Mouse (Mus musculus) kidney, adult 10 weeks (tissue): Measurements from ENCODE around the gene Nectin4. TPM values are rescaled to one million over a fixed set of nuclear protein-coding genes. Genes with fewer than 3 reads are reported as not detected.

ENCODE experiments used
- polyA plus RNA-seq: library from polyadenylated mRNA; stranded (reverse); fragments of 350-450 nt; fragmentation: Illumina TruSeq; extraction: RNeasy Lipid Tissue Mini Kit (QIAGEN cat#74804); gene quantifications from one replicate; pipeline ENCODE4 v1.2.3, GENCODE M21; 2014; ENCODE audit warnings: low read depth, low replicate concordance

Nectin4 gene
- polyA plus RNA-seq, result 0.40 TPM

GRCm38 (mm10) chr1:171369845-171370556 is at the start of gene Nectin4:
Nectin4 (plus strand) TSS chr1:171370099.

GRCm38 (mm10) chr1:171328839-171329432 is 41.0 kb upstream of the Nectin4 start, which contains the start of gene Dedd:
Dedd (plus strand) TSS chr1:171329145.

GRCm38 (mm10) chr1:171345225-171346094 is 24.4 kb upstream of the Nectin4 start, which contains the start of the genes Nit1 and Pfdn2:
Nit1 (minus strand) TSS chr1:171345646.
Pfdn2 (plus strand) TSS chr1:171345670.

DNA sequence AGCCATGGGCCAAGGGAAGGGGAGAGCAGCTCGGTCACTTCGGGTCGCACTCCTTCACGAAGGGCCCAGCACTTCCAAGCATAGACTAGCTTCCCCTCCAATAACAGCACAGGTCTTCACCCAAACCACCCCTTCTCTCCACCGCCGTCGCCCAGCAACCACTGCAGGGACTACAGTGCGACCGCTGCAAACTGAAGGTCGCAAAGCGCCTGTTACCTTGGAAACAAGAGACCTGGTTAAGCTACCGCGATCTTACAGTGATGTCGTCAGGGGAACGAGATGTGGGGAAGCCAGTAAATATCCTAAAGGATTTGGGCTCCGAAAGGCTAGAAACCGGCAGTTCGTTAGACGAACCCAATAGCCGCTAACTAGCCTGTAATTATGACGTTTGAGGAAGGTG is 9.2 kb upstream of the Nectin4 start, which contains the start of gene Klhdc9:
Gene Klhdc9, minus strand, starts transcription at position 143 of the 400 bp plus-strand sequence.

GRCm38 (mm10) chr1:171388376-171389102 is 18.6 kb downstream of the Nectin4 start, which contains the start of gene Arhgap30:
Arhgap30 (plus strand) TSS chr1:171388954.

GRCm38 (mm10) chr1:171410947-171411484 is 41.1 kb downstream of the Nectin4 start, which contains the start of gene Usf1:
Usf1 (plus strand) TSS chr1:171411313.

GRCm38 (mm10) chr1:171418660-171419059 is 48.8 kb downstream of the Nectin4 start, which contains the start of gene Tstd1:
Tstd1 (plus strand) TSS chr1:171418872.

GRCm38 (mm10) chr1:171437264-171438013 is 67.5 kb downstream of the Nectin4 start, which contains the start of gene F11r:
F11r (plus strand) TSS chr1:171437535.

Other genes with a start within 250 kb of the Nectin4 start
- gene Sdhc, start 219.5 kb upstream of the Nectin4 start, polyA plus RNA-seq, result 129 TPM
- 0.20 TPM for gene Mpz, start 219.4 kb upstream of the Nectin4 start, polyA plus RNA-seq
- gene Pcp4l1, start 173.8 kb upstream of the Nectin4 start, polyA plus RNA-seq, result 6.5 TPM
- gene Nr1i3, start 156.1 kb upstream of the Nectin4 start, polyA plus RNA-seq, result not detected
- 7.3 TPM for gene Tomm40l, start 147.6 kb upstream of the Nectin4 start, polyA plus RNA-seq
- 3.9 TPM for gene Apoa2, start 145.0 kb upstream of the Nectin4 start, polyA plus RNA-seq
- 10.8 TPM for gene Fcer1g, start 135.7 kb upstream of the Nectin4 start, polyA plus RNA-seq
- gene Adamts4, start 119.7 kb upstream of the Nectin4 start, polyA plus RNA-seq, result 1.2 TPM
- 89.0 TPM for gene Ndufs2, start 118.7 kb upstream of the Nectin4 start, polyA plus RNA-seq
- 2.3 TPM for gene B4galt3, start 99.8 kb upstream of the Nectin4 start, polyA plus RNA-seq
- gene Ppox, start 88.9 kb upstream of the Nectin4 start, polyA plus RNA-seq, result 6.2 TPM
- 15.0 TPM for gene Usp21, start 82.1 kb upstream of the Nectin4 start, polyA plus RNA-seq
- gene Ufc1, start 75.1 kb upstream of the Nectin4 start, polyA plus RNA-seq, result 101 TPM
- gene Dedd, start 41.0 kb upstream of the Nectin4 start, polyA plus RNA-seq, result 6.7 TPM
- gene Nit1, start 24.5 kb upstream of the Nectin4 start, polyA plus RNA-seq, result 43.5 TPM
- 39.6 TPM for gene Pfdn2, start 24.4 kb upstream of the Nectin4 start, polyA plus RNA-seq
- 0.97 TPM for gene Klhdc9, start 9.3 kb upstream of the Nectin4 start, polyA plus RNA-seq
- 1.3 TPM for gene Arhgap30, start 18.9 kb downstream of the Nectin4 start, polyA plus RNA-seq
- gene Usf1, start 41.2 kb downstream of the Nectin4 start, polyA plus RNA-seq, result 0.69 TPM
- gene Tstd1, start 48.8 kb downstream of the Nectin4 start, polyA plus RNA-seq, result 2.9 TPM
- gene F11r, start 67.4 kb downstream of the Nectin4 start, polyA plus RNA-seq, result 51.7 TPM
- gene Alyref2, start 133.4 kb downstream of the Nectin4 start, polyA plus RNA-seq, result 1.2 TPM
- gene Itln1, start 165.2 kb downstream of the Nectin4 start, polyA plus RNA-seq, result not detected
- 0.61 TPM for gene Cd244a, start 189.1 kb downstream of the Nectin4 start, polyA plus RNA-seq
- gene Ly9, start 237.3 kb downstream of the Nectin4 start, polyA plus RNA-seq, result 0.57 TPM